Mouse (Mus musculus) myocyte (in vitro differentiated cells): ENCODE measurements around the gene Ppp6r3. TPM values are rescaled to one million over a fixed set of nuclear protein-coding genes. Genes with fewer than 3 reads are reported as not detected.

ENCODE experiments used
- H3K27me3 ChIP-seq: one replicate; pipeline ENCODE4 v1.6.1; 2011; ENCODE audit not compliant: control insufficient read depth, insufficient read depth, insufficient read length
- H3K36me3 ChIP-seq: one replicate; pipeline ENCODE4 v1.6.1; 2011; ENCODE audit not compliant: control insufficient read depth, insufficient read depth
- H3K4me2 ChIP-seq: one replicate; pipeline ENCODE4 v1.6.1; 2011; ENCODE audit warnings: low read depth, control low read depth
- H3K4me3 ChIP-seq: one replicate; pipeline ENCODE4 v1.5.1; 2011; ENCODE audit warnings: mild to moderate bottlenecking, control low read depth, moderate library complexity
- H3K79me2 ChIP-seq: one replicate; pipeline ENCODE4 v1.6.1; 2011; ENCODE audit not compliant: control insufficient read depth, insufficient read depth
- H3ac ChIP-seq: one replicate; pipeline ENCODE4 v1.6.1; 2011; ENCODE audit not compliant: control insufficient read depth, insufficient read length
- CEBPB ChIP-seq: IDR thresholded peaks from 2 replicates; pipeline ENCODE4 v1.6.1; 2011; ENCODE audit warnings: mild to moderate bottlenecking, moderate library complexity; ENCODE audit not compliant: poor library complexity, insufficient read depth, severe bottlenecking
- E2F4 ChIP-seq: IDR thresholded peaks from one replicate; pipeline ENCODE4 v1.6.1; 2011; ENCODE audit warnings: mild to moderate bottlenecking, control low read depth, moderate library complexity; ENCODE audit not compliant: insufficient read depth
- MAX ChIP-seq: IDR thresholded peaks from one replicate; pipeline ENCODE4 v1.6.1; 2011; ENCODE audit warnings: low read depth, mild to moderate bottlenecking, control low read depth
- MYOD1 ChIP-seq, 3 experiments: IDR thresholded peaks; one replicate each; pipeline ENCODE4 v1.6.1; 2011; ENCODE audit warnings: control low read depth in 2 of 3, low read depth in 2 of 3, mild to moderate bottlenecking in 2 of 3, moderate library complexity in 1 of 3; ENCODE audit not compliant: insufficient read length in 2 of 3, control insufficient read depth in 1 of 3
- MYOG ChIP-seq, 3 experiments: IDR thresholded peaks; one replicate each; pipeline ENCODE4 v1.6.1; 2011; ENCODE audit warnings: control low read depth in 2 of 3, low read depth in 2 of 3, mild to moderate bottlenecking in 2 of 3; ENCODE audit not compliant: insufficient read length in 2 of 3, control insufficient read depth in 1 of 3, insufficient read depth in 1 of 3
- POLR2A ChIP-seq: IDR thresholded peaks from one replicate; pipeline ENCODE4 v1.6.1; 2011; ENCODE audit warnings: low read depth, mild to moderate bottlenecking, control low read depth, moderate library complexity; ENCODE audit not compliant: insufficient read length
- POLR2AphosphoS2 ChIP-seq: IDR thresholded peaks from one replicate; pipeline ENCODE4 v1.6.1; 2011; ENCODE audit warnings: low read depth, control low read depth; ENCODE audit not compliant: insufficient read length
- REST ChIP-seq: IDR thresholded peaks from one replicate; pipeline ENCODE4 v1.6.1; 2011; ENCODE audit warnings: mild to moderate bottlenecking, control low read depth, moderate library complexity; ENCODE audit not compliant: insufficient read depth, insufficient read length
- SRF ChIP-seq: IDR thresholded peaks from one replicate; pipeline ENCODE4 v1.6.1; 2011; ENCODE audit warnings: low read depth; ENCODE audit not compliant: control insufficient read depth, insufficient read length
- TCF12 ChIP-seq: IDR thresholded peaks from one replicate; pipeline ENCODE4 v1.6.1; 2011; ENCODE audit warnings: mild to moderate bottlenecking, control low read depth; ENCODE audit not compliant: poor library complexity, insufficient read depth, severe bottlenecking
- TCF3 ChIP-seq: IDR thresholded peaks from one replicate; pipeline ENCODE4 v1.6.1; 2011; ENCODE audit warnings: low read depth, control low read depth; ENCODE audit not compliant: insufficient read length
- USF1 ChIP-seq: IDR thresholded peaks from one replicate; pipeline ENCODE4 v1.6.1; 2011; ENCODE audit warnings: low read depth, mild to moderate bottlenecking, control low read depth, moderate library complexity
- polyA plus RNA-seq: library from polyadenylated mRNA; unstranded; fragments of >200 nt; fragmentation: generic; extraction: Trizol; gene quantifications from one replicate; pipeline ENCODE4 v1.2.1, GENCODE M21; 2012; ENCODE audit warnings: missing spikeins

Ppp6r3 gene
- polyA plus RNA-seq, 1 experiment = 20.2 TPM

DNA sequence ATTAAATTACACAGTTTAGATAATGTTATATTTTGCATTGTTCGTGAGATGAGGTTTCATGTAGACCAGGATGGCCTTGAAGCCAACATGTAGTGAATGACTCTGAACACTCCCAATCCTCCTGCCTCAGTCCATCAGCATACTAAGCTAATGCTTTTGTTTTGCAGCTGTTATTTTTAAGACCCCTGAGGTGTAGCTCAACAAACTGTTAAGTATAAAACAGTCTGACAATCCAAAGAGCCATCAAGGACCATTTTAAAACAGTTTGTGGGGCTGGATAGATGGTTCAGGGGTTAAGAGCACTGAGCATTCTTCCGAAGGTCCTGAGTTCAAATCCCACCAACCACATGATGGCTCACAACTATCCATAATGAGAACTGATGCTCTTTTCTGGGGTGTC lies 13.3 kb downstream of the Ppp6r3 start:
- H3K79me2 ChIP-seq = peaks cover 98% of the 10 kb centered on the region
- TF ChIP-seq E2F4 (no peak), POLR2AphosphoS2 (no peak), CEBPB (no peak)
- H3K4me3 ChIP-seq = no peak overlapping the region

DNA sequence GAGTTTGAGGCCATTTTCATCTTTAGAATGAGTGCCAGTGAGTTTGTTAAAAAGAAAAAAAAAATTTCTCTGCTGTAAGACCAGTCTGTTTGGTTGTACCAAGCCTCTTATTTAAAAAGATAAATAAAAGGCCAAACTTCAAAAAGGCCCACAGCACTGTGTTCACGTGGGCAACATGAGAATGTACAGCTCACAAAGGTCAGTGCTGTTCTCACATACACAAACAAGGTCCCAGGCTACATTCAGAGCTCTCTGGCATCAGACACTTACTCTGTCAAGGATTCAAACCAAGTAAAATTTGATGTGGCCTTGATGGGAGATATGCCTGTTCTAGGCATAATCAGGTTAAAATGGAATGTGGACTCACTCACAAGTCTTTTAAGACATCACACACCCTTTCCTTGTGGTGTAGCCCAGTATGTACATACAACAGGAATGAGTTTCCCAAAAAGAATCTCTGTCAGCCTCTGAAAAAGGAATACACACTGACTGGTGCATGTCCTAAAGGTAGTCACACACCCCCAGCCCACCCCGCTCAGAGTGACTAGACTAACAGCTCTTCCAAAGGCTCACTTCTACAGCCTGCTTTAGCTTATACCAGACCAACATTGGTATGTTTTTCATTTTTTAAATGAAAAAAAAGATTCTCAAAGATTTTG lies 19.3 kb downstream of the Ppp6r3 start:
- no peak overlapping the region for H3ac ChIP-seq
- TF ChIP-seq REST = no peak
- TF ChIP-seq MYOG (IDR thresholded peaks at IDR 0.05; ENCODE audit: control insufficient read depth in 1 of 3, insufficient read depth in 1 of 3, insufficient read length in 2 of 3, low read depth in 2 of 3) = no peak
- no peak for TF ChIP-seq TCF12
- no peak for TF ChIP-seq POLR2AphosphoS2
- no peak for TF ChIP-seq MAX
- no peak for TF ChIP-seq MYOD1 (IDR thresholded peaks at IDR 0.05; ENCODE audit: control insufficient read depth in 1 of 3, insufficient read length in 2 of 3, low read depth in 2 of 3)
- TF ChIP-seq TCF3 = no peak
- TF ChIP-seq USF1 = no peak
- no peak for TF ChIP-seq POLR2A
- TF ChIP-seq CEBPB = no peak
- no peak overlapping the region for H3K4me3 ChIP-seq
- peaks cover 100% of the 10 kb centered on the region for H3K79me2 ChIP-seq
- H3K4me2 ChIP-seq = no peak overlapping the region
- no peaks in the 10 kb centered on the region for H3K36me3 ChIP-seq
- no peaks in the 10 kb centered on the region for H3K27me3 ChIP-seq

More for the DNA sequence above, 13.3 kb downstream of the Ppp6r3 start:
- no peaks in the 10 kb centered on the region for H3K27me3 ChIP-seq
- H3K4me2 ChIP-seq = no peak overlapping the region
- no peak overlapping the region for H3ac ChIP-seq
- peaks cover 10% of the 10 kb centered on the region for H3K36me3 ChIP-seq

DNA sequence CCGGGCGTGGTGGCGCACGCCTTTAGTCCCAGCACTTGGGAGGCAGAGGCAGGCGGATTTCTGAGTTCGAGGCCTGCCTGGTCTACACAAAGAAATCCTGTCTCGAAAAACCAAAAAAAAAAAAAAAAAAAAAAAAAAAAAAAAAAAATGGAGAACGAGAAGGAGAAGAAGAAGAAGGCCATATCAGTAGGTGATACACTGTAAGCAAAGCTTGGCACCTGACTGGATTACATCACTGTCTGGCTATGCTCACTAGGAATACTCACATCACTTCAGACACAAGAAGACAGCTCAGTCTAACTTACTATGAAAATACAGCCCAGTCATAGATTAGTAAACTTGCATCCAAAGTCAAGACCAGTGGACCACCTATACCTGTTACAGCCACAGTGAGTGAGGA lies 20.8 kb downstream of the Ppp6r3 start:
- H3K36me3 ChIP-seq = no peaks in the 10 kb centered on the region
- no peak overlapping the region for H3ac ChIP-seq
- peaks cover 100% of the 10 kb centered on the region for H3K79me2 ChIP-seq
- no peak overlapping the region for H3K4me2 ChIP-seq
- TF ChIP-seq SRF (no peak), CEBPB (no peak)
- no peak overlapping the region for H3K4me3 ChIP-seq
- H3K27me3 ChIP-seq = no peaks in the 10 kb centered on the region

DNA sequence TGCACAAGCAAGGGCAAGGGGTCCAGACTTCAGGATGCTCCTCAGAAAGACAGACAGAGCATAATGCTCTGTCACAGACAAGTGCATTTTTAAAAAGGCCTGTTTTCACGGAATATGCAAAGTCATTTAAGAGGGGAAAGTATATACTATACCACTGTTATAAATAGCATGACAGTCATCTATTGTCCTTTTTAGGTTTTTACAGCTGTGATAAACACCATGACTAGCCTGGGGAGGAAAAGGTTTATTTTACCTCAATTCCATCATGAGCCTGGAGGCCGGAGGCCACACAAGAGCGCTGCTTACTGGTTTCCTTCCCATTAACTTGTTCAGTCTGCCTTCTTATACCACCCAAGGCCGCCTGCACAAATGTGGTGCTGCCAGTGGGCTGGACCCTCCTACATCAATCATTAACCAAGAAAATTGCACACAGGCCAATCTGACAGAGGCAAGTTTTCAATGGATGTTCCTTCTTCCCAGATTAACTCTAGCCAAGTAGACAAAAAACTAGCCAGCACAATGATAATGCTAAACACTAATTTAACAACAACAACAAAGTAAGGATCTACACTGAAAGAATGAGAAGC lies 23.9 kb downstream of the Ppp6r3 start:
- Histone ChIP-seq H3ac (no peak overlapping the region), H3K79me2 (peaks cover 99% of the 10 kb centered on the region), H3K4me3 (no peak overlapping the region), H3K27me3 (no peaks in the 10 kb centered on the region), H3K4me2 (no peak overlapping the region), H3K36me3 (peaks cover 5% of the 10 kb centered on the region)
- TF ChIP-seq SRF = no peak
- TF ChIP-seq TCF3 = no peak
- no peak for TF ChIP-seq REST

DNA sequence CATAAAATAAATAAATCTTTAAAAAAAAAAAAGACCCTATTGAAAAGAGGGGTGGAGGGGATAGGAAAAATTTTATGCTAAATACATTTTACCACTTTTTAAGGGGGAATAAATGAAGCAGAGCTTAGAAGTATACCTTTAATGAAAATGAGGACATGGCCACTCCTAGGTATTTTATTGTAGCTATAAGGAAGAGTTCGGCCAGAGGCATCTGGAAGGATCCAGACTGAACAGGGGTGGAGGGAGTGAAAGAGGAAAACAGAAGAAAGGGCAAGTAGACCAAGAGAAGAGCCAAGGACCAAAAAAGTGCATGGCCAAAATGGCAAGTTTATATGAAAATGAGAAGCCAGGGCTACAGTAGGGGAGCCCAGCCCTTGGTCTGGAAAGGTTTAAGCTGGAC lies 25.4 kb downstream of the Ppp6r3 start:
- H3ac ChIP-seq = no peak overlapping the region
- no peaks in the 10 kb centered on the region for H3K27me3 ChIP-seq
- TF ChIP-seq TCF12 = no peak
- TF ChIP-seq E2F4 = no peak
- TF ChIP-seq SRF = no peak
- no peak for TF ChIP-seq REST
- TF ChIP-seq MAX = no peak
- no peak for TF ChIP-seq TCF3
- TF ChIP-seq USF1 = no peak
- TF ChIP-seq MYOG (IDR thresholded peaks at IDR 0.05; ENCODE audit: control insufficient read depth in 1 of 3, insufficient read depth in 1 of 3, insufficient read length in 2 of 3, low read depth in 2 of 3) = no peak
- TF ChIP-seq POLR2AphosphoS2 = no peak
- TF ChIP-seq MYOD1 (IDR thresholded peaks at IDR 0.05; ENCODE audit: control insufficient read depth in 1 of 3, insufficient read length in 2 of 3, low read depth in 2 of 3) = no peak
- no peak for TF ChIP-seq CEBPB
- TF ChIP-seq POLR2A = no peak
- H3K4me3 ChIP-seq = no peak overlapping the region
- no peak overlapping the region for H3K4me2 ChIP-seq
- H3K79me2 ChIP-seq = peaks cover 99% of the 10 kb centered on the region
- H3K36me3 ChIP-seq = peaks cover 5% of the 10 kb centered on the region

DNA sequence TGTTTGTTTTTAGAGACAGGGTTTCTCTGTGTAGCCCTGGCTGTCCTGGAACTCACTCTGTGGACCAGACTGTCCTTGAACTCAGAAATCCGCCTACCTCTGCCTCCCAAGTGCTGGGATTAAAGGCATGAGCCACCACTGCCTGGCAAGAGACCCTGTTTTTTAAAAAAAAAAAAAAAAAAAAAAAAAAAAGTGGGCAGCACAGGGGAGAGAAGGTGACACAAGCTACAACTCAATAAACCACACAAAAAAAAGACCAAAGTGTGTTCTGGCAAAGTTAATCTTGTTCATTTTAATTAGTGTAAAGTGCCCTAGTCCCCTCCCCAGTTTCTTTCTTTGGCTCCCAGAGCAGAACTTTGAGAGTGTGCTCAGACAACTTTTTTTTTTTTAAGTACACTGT lies 26.3 kb downstream of the Ppp6r3 start:
- no peak overlapping the region for H3K4me3 ChIP-seq
- no peak overlapping the region for H3ac ChIP-seq
- TF ChIP-seq MAX = no peak
- no peak for TF ChIP-seq MYOD1 (IDR thresholded peaks at IDR 0.05; ENCODE audit: control insufficient read depth in 1 of 3, insufficient read length in 2 of 3, low read depth in 2 of 3)
- peaks cover 5% of the 10 kb centered on the region for H3K36me3 ChIP-seq
- no peak overlapping the region for H3K4me2 ChIP-seq
- peaks cover 98% of the 10 kb centered on the region for H3K79me2 ChIP-seq
- H3K27me3 ChIP-seq = no peaks in the 10 kb centered on the region
